Mouse (Mus musculus) liver, adult 2 months (tissue): Measurements from ENCODE around the gene Celf2.

Source experiments
- CTCF ChIP-seq: fragments of 200-500 bp; IDR thresholded peaks from 2 replicates; pipeline ENCODE4 v1.5.1; 2011; ENCODE audit warnings: low read depth, low read length, control low read depth
- POLR2A ChIP-seq: fragments of 200-500 bp; IDR thresholded peaks from 2 replicates; pipeline ENCODE4 v1.6.1; 2011; ENCODE audit warnings: low read length, control low read depth; ENCODE audit not compliant: insufficient read depth; ENCODE audit errors: extremely low read depth

DNA sequence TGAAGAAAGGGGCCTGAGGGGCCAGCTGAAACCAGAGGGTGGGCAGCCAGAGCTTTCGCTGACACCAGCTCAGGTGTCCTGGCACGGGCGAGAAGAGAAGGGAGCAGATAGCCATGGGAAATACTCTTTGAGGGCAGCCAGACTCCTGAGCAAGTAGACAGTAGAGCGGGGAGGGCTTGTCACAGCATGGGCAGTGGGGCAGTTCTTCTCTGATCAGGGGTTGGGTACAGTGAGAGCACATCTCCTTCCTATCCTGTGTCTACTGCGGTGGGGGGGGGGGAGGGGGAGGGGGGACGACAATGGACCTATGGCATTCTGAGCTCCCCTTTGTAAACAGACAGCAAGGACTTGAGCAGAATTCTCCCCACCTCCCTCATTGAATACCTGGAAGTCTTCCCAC lies 968.5 kb downstream of the Celf2 start:
- TF ChIP-seq CTCF (no peak), POLR2A (no peak)
